Mouse (Mus musculus) spleen, postnatal 36 days (tissue): ENCODE measurements around the gene Lima1.
"Not testable (repeated sequence)": the region's sequence is repeated elsewhere in the genome, so short reads cannot be mapped to it uniquely, and the experiment has no call there.

ENCODE experiments used
- DNase-seq, 2 experiments: peaks; one replicate each; pipeline ENCODE4 v3.0.0; 2022; ENCODE audit warnings: low spot score in 2 of 2, mixed read lengths in 1 of 2

The Lima1 gene

GRCm38 (mm10) chr15:99803186-99803644 lies 72.0 kb downstream of the Lima1 start:
- DNase-seq: peak; percentile 24 to 43

GRCm38 (mm10) chr15:99801885-99802572 lies 73.2 kb downstream of the Lima1 start:
- no peak for DNase-seq

- DNase-seq: no peak
Measured at GRCm38 (mm10) chr15:99799706-99800105, 75.5 kb downstream of the Lima1 start.

- no peak for DNase-seq
Measured at GRCm38 (mm10) chr15:99797898-99798297, 77.4 kb downstream of the Lima1 start.

GRCm38 (mm10) chr15:99796735-99797134 lies 78.5 kb downstream of the Lima1 start:
- no peak for DNase-seq

GRCm38 (mm10) chr15:99796066-99796465 lies 79.2 kb downstream of the Lima1 start:
- no peak for DNase-seq

- no peak for DNase-seq
Measured at GRCm38 (mm10) chr15:99792221-99792815, 82.9 kb downstream of the Lima1 start.

- no peak for DNase-seq
Measured at GRCm38 (mm10) chr15:99791003-99791402, 84.3 kb downstream of the Lima1 start.

GRCm38 (mm10) chr15:99790464-99790863 lies 84.8 kb downstream of the Lima1 start:
- no peak for DNase-seq

GRCm38 (mm10) chr15:99787625-99788120 lies 87.6 kb downstream of the Lima1 start:
- peak in 1 of 2 experiments; percentile 14 for DNase-seq

GRCm38 (mm10) chr15:99778677-99779335 lies 96.5 kb downstream of the Lima1 start:
- DNase-seq: no peak

GRCm38 (mm10) chr15:99778148-99778547 lies 97.1 kb downstream of the Lima1 start:
- peak in 1 of 2 experiments; percentile 22 for DNase-seq

GRCm38 (mm10) chr15:99772925-99773324 lies 102.3 kb downstream of the Lima1 start:
- DNase-seq: peak in 1 of 2 experiments; percentile 4

- not testable (repeated sequence) for DNase-seq
Measured at GRCm38 (mm10) chr15:99772881-99772924, 102.6 kb downstream of the Lima1 start, which contains the start of gene Cers5. Gene Cers5, minus strand, starts transcription at chr15:99772885.

- DNase-seq: peak; percentile 87 to 90
Measured at GRCm38 (mm10) chr15:99772277-99772880, 102.9 kb downstream of the Lima1 start.

GRCm38 (mm10) chr15:99771601-99772276 lies 103.5 kb downstream of the Lima1 start:
- DNase-seq: peak in 1 of 2 experiments; percentile 16

GRCm38 (mm10) chr15:99771004-99771500 lies 104.2 kb downstream of the Lima1 start:
- DNase-seq: no peak

- no peak for DNase-seq
Measured at GRCm38 (mm10) chr15:99768761-99769160, 106.5 kb downstream of the Lima1 start.

- DNase-seq: no peak
Measured at GRCm38 (mm10) chr15:99767467-99767866, 107.8 kb downstream of the Lima1 start.

- DNase-seq: no peak
Measured at GRCm38 (mm10) chr15:99754204-99754603, 121.1 kb downstream of the Lima1 start.

GRCm38 (mm10) chr15:99740229-99740628 lies 135.0 kb downstream of the Lima1 start:
- no peak for DNase-seq

GRCm38 (mm10) chr15:99736675-99737074 lies 138.6 kb downstream of the Lima1 start:
- DNase-seq: no peak
